Mouse (Mus musculus): ENCODE results near the gene Zbtb49.

The Zbtb49 gene

DNA sequence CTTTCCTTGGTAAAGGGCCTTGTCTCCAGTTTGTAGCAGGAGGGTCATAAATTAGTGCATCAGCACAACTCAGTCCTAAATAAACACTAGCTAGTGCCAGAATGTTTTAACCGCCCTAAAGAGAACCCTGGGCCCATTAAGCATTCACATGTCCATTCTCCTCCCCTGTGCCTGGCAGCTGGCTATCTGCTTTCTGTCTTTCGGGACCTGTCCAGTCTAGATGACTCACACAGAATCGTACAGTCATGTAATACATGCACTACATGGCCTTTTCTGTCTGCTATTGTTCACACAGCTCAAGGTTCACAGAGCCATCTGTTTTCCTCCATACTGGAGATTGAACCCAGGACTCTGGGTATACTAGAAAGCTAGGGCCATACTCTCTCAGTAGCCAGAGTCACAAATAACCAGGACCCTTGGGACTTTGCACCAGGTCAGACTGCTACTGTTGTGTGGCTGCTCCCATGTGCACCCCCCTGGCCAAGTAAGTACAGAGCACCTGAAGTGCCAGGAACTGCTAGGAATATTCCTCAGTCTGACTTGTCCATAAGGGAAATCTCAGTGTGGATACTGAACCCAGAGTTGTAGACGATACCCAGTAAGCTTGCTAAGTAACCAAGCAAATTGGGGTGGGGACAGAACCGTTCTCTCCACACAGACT, 23.3 kb downstream of the Zbtb49 start:
- ATAC-seq (ENCODE audit: insufficient number of reproducible peaks, low FRiP score, low TSS enrichment): 0 out of 2 replicates have a peak, but pooled peaks have one; percentile 33

DNA sequence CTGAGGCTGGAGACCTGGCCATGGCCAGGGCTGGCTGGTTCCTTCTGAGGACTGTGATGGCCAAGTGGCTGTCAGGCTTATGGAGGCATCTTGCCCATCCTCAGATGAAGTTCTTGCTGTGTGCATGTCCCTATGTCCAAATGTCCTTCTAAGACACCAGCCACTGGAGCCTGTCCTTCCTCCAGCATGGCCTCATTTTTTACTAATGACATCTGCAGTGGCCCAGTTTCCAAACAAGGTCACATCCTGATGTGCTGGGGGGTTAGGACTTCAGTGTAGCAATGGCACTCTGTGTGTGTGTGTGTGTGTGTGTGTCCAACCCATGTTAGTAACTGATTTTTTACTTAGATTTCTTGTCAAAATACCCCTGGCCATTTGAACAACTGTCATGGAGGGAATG, 24.3 kb downstream of the Zbtb49 start:
- no peak for ATAC-seq (ENCODE audit: insufficient number of reproducible peaks, low FRiP score, low TSS enrichment)

DNA sequence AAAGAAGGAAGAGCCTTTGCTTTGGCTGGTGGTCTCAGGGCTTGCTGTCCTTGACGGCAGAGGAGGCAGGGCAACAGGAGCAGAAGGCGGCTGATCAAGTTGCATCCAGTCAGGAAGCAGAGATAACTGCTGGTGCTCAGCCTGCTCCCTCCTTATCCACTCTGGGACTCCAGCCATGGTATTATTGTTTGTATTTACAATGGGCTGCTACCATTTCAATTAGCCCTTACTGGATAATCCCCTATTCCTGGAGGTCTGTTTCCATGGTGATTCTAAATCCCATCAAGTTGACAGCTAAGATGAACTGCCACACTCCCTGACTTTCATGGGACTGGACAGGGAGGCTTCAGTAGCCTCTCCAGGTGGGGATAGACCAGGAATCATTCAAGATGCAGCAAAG, 25.3 kb downstream of the Zbtb49 start:
- ATAC-seq (ENCODE audit: insufficient number of reproducible peaks, low FRiP score, low TSS enrichment): no peak

DNA sequence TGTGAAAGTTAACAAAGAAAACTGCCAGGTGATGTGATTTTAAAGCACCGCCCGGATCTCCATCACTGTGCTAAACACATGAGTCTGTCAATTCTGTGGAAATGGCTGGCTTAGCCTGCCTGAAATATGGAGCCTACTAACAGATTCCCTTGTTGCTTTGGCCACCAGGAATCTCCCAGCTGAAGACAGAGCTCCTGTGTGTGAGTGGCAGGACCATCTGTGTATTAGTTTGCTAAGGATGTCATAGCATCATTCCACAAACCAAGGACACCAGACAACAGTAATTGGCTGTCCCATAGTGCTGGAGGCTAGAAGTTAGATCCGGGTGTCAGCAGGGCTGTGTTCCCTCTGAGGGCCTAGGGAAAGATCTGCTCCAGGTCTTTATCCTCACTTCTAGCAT, 29.4 kb downstream of the Zbtb49 start:
- ATAC-seq (ENCODE audit: insufficient number of reproducible peaks, low FRiP score, low TSS enrichment): no peak

DNA sequence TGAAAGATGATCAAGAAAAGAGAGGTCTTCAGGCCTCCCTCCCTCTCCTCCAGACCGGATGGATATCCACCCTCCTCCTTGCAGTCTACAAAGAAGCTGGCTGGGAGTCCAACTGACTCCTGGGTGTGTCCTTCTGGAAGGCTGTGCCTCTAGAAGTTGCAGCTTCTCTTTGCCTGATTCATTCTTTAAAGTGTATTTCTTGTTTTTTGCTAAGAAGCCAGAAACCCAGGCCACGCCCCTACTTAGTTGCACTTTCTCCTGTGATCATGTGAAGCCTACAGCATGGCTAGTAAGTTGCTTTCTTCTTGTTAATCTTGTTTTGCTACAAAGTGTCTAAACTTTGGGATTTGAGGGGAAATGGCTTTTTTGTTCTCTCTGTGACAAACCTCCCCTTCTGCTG, 33.3 kb downstream of the Zbtb49 start:
- no peak for ATAC-seq (ENCODE audit: insufficient number of reproducible peaks, low FRiP score, low TSS enrichment)

DNA sequence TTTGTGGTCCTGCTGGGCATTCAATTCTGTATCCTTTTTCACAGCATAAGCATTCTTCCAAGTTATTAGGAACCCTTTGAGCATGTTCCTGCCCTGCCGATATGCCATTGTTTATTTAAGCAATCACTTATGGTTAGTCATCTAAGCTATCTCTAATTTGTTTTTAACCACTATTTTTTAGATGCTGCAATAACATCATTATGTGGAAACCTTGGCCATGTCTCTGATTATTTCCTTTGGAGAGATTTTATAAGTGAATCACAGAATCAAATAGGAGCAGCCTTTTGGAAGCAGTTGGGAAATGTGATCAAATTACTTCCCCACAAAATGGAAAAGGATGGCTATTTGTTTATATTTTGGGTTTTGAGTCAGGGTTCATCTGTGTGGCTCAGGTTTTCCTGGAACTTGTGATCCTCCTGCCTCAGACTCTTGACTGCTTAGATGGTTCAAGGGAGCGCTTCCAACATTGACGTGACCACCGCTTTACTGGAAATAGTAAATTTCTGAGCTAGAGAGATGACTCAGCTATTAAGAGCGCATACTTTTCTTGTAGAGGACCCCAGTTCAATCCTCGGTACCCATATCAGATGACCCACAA, 35.5 kb downstream of the Zbtb49 start:
- no peak for ATAC-seq (ENCODE audit: insufficient number of reproducible peaks, low FRiP score, low TSS enrichment)

DNA sequence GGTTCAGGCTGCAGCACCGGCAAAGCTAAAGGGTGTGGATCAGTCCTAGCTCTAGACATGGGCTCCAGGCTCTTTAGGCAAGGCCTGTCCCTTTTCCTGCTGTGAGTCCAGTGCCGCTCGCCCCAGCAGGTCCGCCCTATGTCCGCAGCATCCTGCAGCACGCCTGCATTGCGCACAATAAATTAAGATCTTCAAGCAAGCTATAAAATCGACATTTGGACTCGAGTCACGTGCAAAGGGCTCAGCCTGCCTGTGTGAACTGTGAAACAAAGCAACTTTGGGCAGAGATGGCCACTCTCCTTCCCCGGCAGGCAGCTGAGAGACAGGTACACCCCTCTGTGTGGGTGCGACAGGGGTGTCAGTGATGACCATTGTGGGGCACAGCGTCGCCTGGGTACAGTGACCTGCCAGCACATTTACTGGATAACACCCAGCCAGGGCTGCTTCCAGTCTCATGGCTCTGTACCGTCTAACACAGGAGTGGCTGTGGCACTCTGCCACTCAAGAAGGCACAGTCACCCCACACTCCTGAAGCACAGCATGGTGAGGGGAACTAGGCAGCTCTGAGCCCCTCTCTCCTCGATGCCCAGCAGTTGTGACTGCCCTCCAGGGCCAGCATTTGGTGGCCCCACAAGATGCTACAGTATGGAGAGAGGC, 45.9 kb downstream of the Zbtb49 start:
- ATAC-seq (ENCODE audit: insufficient number of reproducible peaks, low FRiP score, low TSS enrichment): no peak

DNA sequence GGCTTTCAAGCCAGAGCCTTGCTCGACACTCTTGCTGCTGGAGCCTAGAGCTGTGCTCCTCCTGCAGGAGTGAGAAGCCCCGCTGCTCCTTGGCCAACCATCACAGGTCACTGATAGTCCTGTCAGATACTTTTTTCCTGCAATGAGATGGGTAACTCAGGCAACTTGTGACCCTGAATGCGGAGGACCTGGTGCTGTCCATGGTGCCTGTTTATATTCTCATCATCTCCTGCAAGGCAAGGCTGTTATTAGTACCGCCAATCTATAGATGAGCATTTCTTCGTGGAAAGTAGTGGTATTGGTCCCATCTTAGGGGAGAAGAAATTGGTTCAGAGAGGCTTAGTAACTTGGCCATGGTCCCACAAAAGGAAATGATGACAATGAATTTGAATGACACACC, 46.5 kb downstream of the Zbtb49 start:
- no peak for ATAC-seq (ENCODE audit: insufficient number of reproducible peaks, low FRiP score, low TSS enrichment)

DNA sequence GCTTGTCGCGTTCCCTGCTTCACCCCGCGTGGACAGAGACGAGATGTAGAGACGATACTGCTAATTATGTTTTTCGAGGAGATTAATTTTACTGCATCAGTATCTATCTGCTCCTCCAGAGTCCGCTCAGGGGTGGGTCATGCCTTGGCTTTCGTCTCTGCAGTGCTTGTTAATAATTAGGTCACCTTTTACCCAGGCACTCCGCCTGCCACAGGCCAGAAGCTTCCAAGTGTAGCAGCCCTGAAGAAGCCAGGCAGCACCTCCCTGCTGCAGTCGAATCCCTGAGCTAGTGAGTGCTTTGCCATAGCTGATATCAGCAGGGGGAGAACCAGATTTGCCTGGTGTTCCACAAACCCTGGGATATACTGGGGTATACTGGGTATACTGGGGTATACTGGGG, 51.8 kb downstream of the Zbtb49 start:
- ATAC-seq (ENCODE audit: insufficient number of reproducible peaks, low FRiP score, low TSS enrichment): peak; percentile 10; the same call in 1 of the 2 replicates

DNA sequence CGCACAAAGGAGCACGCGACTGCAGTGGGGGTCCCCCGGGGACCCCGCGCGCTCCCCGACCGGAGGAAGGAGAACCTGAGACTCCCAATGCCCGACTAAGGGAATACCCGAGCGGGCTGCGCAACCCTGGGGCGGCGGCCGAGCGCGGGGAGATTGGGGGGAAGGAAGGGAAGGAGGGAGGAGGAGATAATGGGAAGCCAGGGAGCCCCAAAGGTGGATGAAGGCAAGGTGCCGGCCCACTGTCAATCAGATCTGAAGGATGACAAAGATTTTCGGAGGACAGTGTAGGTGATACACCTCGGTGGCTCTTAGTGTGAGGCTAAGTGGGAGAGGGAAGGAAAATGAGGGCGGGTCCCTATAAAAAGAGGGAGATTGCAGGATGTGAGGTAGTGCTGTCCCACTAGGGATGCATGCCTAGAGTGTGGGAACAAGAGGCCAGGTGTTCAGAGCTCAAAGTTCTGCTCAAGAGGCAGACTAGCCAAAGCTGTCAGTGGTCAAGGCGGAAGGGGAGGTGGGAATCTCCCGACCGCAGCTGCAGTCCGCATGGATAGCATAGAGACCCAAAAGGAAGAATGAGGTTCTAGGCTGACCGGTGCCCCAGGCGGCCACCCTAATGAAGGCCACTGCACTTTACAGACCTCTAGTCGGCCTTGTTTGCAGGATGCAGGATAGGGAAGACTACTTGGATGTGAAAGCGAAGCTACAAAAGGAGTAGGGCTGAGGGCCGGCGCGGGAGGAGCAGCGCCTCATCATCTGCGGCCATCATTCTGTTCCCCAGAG, 60.4 kb downstream of the Zbtb49 start, which contains the start of gene Nsg1:
TSS of gene Nsg1 (minus strand) at position 274 of the 780 bp plus-strand sequence.
- ATAC-seq (ENCODE audit: insufficient number of reproducible peaks, low FRiP score, low TSS enrichment): peak; percentile 34; the same call in 1 of the 2 replicates

DNA sequence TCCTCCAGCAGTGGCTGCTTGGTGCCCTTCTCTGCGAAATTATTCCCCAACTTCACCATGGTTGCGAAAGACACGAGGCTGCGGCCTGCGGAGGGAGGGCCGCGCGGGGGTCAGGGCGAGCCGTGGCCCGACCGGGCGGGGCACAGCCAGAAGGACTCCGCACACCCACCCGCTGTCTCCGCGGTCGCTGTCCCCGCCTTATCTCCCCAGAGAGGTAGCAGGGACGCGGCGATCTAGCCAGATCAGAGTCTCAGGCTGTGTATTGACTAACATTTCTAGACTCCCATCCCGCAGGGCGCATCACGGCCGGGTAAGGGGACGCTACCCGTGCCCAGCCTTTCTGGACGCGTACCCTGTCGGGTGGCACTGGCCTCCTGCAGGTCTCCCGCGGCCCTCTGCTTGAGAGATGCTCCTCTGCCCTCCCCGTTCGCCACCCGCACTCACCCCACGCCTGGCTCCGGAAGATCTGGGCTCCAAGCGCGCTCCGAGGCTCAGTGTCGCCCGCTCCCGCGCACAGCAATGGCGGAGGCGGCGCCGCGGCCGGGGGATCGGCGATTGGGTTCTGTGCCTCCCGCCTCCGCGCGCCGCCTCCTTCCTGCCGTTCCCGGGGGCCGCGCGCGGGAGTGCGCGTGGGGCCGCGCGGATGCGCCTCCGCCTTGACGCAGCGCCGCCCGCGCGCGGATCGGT, 61.2 kb downstream of the Zbtb49 start:
- peak; percentile 82 for ATAC-seq (ENCODE audit: insufficient number of reproducible peaks, low FRiP score, low TSS enrichment)

DNA sequence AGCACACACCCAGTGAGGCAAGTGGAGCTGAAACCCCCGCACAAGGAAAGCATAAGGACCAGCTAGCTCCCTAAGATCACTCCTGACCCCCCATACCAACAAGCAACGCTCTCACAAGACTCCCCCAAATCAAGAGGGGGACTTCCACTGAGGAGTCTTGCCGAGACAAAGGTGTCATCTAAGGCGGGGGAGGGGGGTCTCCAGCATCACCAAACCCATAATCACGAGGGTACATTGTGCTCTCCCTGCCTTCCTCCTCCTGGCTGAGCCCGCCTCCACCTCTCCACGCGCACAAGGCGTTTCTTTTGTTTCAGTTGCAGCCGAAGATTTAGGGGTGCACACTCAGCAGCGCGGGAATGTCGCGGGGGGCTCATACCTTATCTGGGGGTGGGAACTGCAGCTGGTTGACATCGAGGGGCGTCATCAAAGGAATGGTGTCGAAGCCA, 61.7 kb downstream of the Zbtb49 start:
- ATAC-seq (ENCODE audit: insufficient number of reproducible peaks, low FRiP score, low TSS enrichment): no peak

DNA sequence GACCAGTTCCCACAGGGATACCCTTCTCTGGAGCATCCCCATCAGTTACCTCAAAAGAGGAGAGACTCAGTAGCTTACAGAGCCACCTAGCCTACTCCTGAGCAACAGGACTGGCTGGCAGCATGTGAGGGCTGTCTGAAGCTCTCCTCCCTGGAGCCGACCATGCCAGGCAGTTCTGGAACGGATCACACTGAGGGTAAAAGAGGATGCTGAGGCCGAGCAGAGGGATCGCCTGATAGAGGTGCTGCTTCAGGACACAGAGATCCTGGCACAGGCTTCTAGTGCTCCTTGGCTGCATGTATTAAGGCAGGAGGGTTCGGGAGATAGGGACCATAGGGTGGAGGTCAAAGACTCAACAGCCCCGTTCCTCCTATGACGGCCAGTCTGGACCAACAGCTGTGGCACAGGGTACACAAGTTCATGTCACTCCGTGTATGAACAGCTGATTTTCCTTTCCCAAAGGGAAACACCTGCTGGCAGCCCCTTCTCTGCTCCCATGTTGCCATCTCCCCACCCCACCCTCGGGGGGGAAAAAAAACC, 62.7 kb downstream of the Zbtb49 start:
- ATAC-seq (ENCODE audit: insufficient number of reproducible peaks, low FRiP score, low TSS enrichment): no peak

DNA sequence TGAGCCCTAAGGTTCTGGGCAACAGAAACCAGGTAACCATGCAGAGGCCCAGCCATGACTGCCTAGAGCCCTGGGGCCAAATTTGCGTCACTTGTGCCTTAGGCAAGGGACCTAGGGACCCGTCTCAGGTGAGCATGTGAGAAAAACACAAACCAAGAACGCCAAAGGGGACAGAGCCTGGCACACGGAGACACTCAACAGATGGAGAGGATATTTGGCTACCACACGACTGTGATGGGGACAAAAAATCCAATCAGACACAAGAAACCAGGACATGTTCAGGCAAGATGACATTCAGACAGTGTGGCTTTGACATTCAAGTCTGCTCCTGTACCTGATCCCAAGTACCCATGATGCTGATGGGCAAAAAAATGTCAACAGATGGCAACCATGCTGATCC, 66.6 kb downstream of the Zbtb49 start:
- ATAC-seq (ENCODE audit: insufficient number of reproducible peaks, low FRiP score, low TSS enrichment): peak; percentile 34

DNA sequence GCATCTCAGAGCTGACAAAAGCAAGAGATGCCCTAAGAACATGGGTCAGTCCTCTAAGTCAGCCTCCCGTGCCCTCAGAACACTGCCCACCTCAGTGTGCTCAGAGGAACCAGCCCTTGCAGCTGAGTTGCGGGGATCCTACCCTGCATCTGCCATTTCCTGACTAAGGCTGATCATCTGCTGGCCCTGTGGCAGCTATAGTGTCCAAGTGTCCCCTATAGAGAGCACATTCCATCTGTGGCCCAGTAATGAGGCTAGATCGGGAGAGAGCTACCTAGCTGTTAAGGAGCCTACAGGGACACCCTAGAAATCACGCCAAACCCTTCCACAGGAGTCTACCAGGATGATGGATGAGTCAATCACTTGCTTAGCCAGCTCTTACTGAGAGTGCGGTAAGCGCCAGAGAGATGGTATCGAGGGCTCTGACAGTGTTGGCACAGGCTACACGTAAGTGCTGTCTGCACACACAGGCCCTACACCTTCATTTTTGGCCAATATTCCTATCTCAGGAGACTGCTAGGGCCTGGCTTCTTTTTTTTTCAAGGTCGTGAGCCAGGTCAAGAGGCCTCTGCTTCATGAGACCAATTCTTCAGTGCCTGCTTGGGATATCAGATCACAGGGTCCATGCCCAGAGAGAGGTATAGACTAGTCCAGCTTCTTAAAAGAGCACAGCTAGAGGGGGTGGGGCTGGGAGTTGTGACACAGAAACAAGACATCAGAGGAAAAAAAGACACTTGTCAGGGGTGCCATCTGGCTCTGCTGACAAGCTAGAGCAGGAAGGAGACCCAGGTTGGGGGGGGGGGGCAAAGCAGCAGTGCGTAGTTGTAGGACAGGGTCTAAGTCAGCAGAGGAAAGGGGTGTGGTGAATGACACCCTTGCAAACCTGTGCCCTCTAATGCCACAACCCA, 67.8 kb downstream of the Zbtb49 start:
- peak; percentile 28; the same call in 1 of the 2 replicates for ATAC-seq (ENCODE audit: insufficient number of reproducible peaks, low FRiP score, low TSS enrichment)

DNA sequence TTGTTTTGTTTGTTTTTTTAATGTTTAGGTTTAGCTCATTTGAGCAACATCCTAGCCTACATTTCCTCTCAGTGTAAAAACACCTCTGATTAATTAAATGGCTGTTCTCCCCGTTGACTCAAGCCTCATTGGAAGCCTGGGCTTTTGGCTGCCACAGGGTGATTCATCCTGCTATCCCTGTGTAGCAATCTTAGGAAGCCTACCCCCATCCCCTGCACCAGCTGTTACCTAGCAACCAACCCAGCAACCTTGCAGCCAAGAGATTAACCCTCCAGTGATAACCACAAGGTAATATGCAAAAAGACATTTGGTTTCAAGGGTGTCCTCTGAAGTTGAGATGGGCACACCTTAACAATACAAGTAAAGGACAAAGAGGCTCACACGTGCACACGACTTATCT, 69.0 kb downstream of the Zbtb49 start:
- no peak; the same call in 1 of the 2 replicates for ATAC-seq (ENCODE audit: insufficient number of reproducible peaks, low FRiP score, low TSS enrichment)

DNA sequence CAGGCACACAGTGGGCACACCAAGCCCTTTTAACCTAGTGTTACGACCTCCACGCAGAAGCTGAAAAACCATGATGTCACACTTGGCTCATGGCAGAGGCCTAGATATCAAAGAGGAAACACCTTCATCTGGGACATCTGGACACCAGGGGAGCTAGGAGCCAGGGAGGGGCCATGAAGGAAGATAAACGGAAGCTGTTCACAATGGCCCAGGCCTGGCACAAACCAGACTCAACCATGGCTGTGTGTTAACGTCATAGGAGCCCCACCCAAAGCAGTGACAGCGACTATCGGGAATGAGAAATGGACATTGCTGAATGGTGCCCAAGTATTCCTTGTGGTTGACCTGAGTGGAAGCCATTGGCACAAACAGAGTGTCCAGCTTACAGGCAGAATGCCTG, 73.7 kb downstream of the Zbtb49 start:
- ATAC-seq (ENCODE audit: insufficient number of reproducible peaks, low FRiP score, low TSS enrichment): no peak

DNA sequence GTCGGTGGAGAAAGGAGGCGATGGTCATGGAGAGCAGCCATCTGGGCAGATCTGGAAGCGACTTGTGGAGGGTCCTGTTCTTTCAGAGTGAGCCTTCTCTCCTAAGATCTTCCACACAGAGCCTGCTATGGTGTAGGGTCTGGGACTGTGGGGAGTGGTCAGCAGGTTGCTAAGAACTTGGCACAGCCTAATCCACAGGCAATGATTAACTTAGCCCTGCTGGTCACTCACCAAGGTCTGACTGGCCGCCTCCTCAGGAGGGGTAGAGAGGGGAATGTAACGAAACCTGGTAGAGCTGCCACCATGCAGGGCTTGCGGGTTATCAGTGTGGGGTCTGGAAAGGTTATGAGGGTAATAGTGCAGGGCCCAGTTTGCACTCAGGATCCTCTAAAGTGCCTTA, 79.4 kb downstream of the Zbtb49 start:
- no peak for ATAC-seq (ENCODE audit: insufficient number of reproducible peaks, low FRiP score, low TSS enrichment)
